Mouse (Mus musculus): ENCODE measurements around the gene Mff.

DNA sequence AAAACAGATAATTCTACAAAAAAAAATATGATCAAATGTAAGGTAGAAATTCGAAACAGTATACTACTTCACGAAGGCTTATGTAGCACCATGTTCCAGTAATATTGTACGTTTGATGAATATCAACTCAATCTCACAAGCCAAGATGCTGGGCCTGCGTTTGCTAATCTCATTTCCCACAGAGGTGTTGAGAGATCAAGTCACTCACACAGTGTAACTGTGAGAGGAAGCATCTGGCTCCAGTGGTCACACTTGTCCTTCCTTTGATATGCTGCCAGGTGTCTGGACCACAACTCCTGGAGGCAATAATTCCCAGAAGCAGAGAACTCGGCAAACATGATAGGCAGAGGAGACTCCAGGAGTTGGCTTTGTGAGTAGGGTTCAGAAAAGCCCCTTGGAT is 38.4 kb upstream of the Mff start:
- TF ChIP-seq CTCF (IDR thresholded peaks at IDR 0.05; ENCODE audit: insufficient read depth, low read depth, low read length) (no peak), POLR2A (IDR thresholded peaks at IDR 0.05; ENCODE audit: insufficient read depth, low read depth, low read length) (no peak)
